Comparison of ENCODE assay signal across 23 mouse cellular contexts in genomic region chr5:37204886-37205285, GRCm38 (mm10). TPM values are rescaled to one million over a fixed set of nuclear protein-coding genes. Genes with fewer than 3 reads are reported as not detected.
"Had no signal": no experiment of that assay in that cellular context is flagged by ENCODE, and none has a peak within 500 bp of the region (broad histone marks: within the 10 kb centered on the region; RNA-seq: fewer than 3 reads in every experiment).

No protein-coding gene starts in this region.

- H3K4me3 ChIP-seq: lung, embryonic 15.5 days; megakaryocyte, embryonic 14.5 days; midbrain, embryonic 13.5 days; midbrain, embryonic 15.5 days; neural tube, embryonic 13.5 days; neural tube, embryonic 15.5 days; stomach, embryonic 15.5 days had no signal

- H3K27ac ChIP-seq: lung, embryonic 15.5 days; macrophage; midbrain, embryonic 13.5 days; midbrain, embryonic 15.5 days; neural tube, embryonic 13.5 days; neural tube, embryonic 15.5 days; stomach, embryonic 15.5 days; stomach, postnatal 0 days had no signal

- ATAC-seq: lung, postnatal 0 days; midbrain, embryonic 13.5 days; midbrain, embryonic 15.5 days had no signal

- DNase-seq: lung, adult 2 months; lung, postnatal 14 days; lung, postnatal 36 days; retina, postnatal 1 day; right cerebral cortex, adult 18-20 months; right cerebral cortex, postnatal 25 days; right cerebral cortex, postnatal 4 days; spleen, adult 18-20 months; thymus, adult 2 months; thymus, postnatal 25 days; thymus, postnatal 4 days had no signal

- H3K4me1 ChIP-seq: lung, embryonic 15.5 days; stomach, embryonic 15.5 days had no signal

- H3K9me3 ChIP-seq: lung, embryonic 15.5 days; midbrain, embryonic 13.5 days; midbrain, embryonic 15.5 days; neural tube, embryonic 15.5 days; stomach, embryonic 15.5 days had no signal

- H3K27me3 ChIP-seq: midbrain, embryonic 13.5 days; midbrain, embryonic 15.5 days; neural tube, embryonic 13.5 days; neural tube, embryonic 15.5 days; stomach, embryonic 15.5 days had no signal

- H3K36me3 ChIP-seq: lung, embryonic 15.5 days; midbrain, embryonic 13.5 days; midbrain, embryonic 15.5 days; neural tube, embryonic 13.5 days; neural tube, embryonic 15.5 days; stomach, embryonic 15.5 days had no signal

- H3K9ac ChIP-seq: lung, embryonic 15.5 days; midbrain, embryonic 13.5 days; midbrain, embryonic 15.5 days; neural tube, embryonic 13.5 days; neural tube, embryonic 15.5 days; stomach, embryonic 15.5 days had no signal

- H3K4me2 ChIP-seq: lung, embryonic 15.5 days; midbrain, embryonic 11.5 days; midbrain, embryonic 13.5 days; midbrain, embryonic 15.5 days; neural tube, embryonic 13.5 days; neural tube, embryonic 15.5 days; stomach, embryonic 15.5 days had no signal

RNA-seq across cellular contexts. Expression of gene Crmp1, which starts 36.9 kb away (rescaled TPM):
- total RNA-seq: megakaryocyte progenitor cell, adult 5-6 weeks had no signal
- polyA plus RNA-seq: macrophage had no signal
